Mouse (Mus musculus) heart, adult 2 months (tissue): ENCODE measurements around the gene Prickle1. TPM values are rescaled to one million over a fixed set of nuclear protein-coding genes. Genes with fewer than 3 reads are reported as not detected.

Experiments used
- DNase-seq, 2 experiments: peaks; one replicate each; pipeline ENCODE4 v3.0.0; 2021
- H3K27ac ChIP-seq: fragments of 200-600 bp; 2 replicates; pipeline ENCODE4 v1.8.1; 2022
- H3K27me3 ChIP-seq: fragments of 200-500 bp; 2 replicates; pipeline ENCODE4 v1.6.1; 2012; ENCODE audit warnings: mild to moderate bottlenecking, low read length, inconsistent platforms, mixed read lengths; ENCODE audit not compliant: control insufficient read depth, insufficient read depth
- H3K36me3 ChIP-seq: fragments of 200-500 bp; 2 replicates; pipeline ENCODE4 v1.6.1; 2012; ENCODE audit warnings: low read length, inconsistent platforms; ENCODE audit not compliant: control insufficient read depth, insufficient read depth
- H3K4me1 ChIP-seq: fragments of 200-500 bp; 2 replicates; pipeline ENCODE4 v1.6.1; 2011; ENCODE audit warnings: low read length; ENCODE audit not compliant: control insufficient read depth, insufficient read depth
- H3K4me3 ChIP-seq: fragments of 200-600 bp; 2 replicates; pipeline ENCODE4 v1.8.1; 2022
- H3K79me2 ChIP-seq: fragments of 200-500 bp; replicated peaks from 2 replicates; pipeline ENCODE4 v1.6.1; 2012; ENCODE audit warnings: mild to moderate bottlenecking, inconsistent platforms, low read length, moderate library complexity, mixed read lengths; ENCODE audit not compliant: control insufficient read depth, insufficient read depth
- H3K9ac ChIP-seq: fragments of 200-500 bp; 2 replicates; pipeline ENCODE4 v1.6.1; 2012; ENCODE audit warnings: low read depth, mild to moderate bottlenecking, control low read depth, inconsistent platforms, low read length, mixed read lengths
- CTCF ChIP-seq: fragments of 200-600 bp; IDR thresholded peaks from 2 replicates; pipeline ENCODE4 v1.8.1; 2022; ENCODE audit warnings: antibody characterized with exemption, mild to moderate bottlenecking, moderate library complexity
- EP300 ChIP-seq: fragments of 200-500 bp; IDR thresholded peaks from 2 replicates; pipeline ENCODE4 v1.6.1; 2011; ENCODE audit warnings: low read depth, low read length, control low read depth; ENCODE audit not compliant: insufficient read depth
- POLR2A ChIP-seq: fragments of 200-500 bp; IDR thresholded peaks from 2 replicates; pipeline ENCODE4 v1.6.1; 2011; ENCODE audit warnings: mild to moderate bottlenecking, low read depth, low read length, control low read depth; ENCODE audit not compliant: insufficient read depth
- WGBS: fragments of 180-500 bp; shearing (Covaris S2); methylation state at CpG from one replicate; pipeline ENCODE4 v1.1.7; 2018; 5-methylcytosine and 5-hydroxymethylcytosine counted together
- intact Hi-C: fragments of 180-260 bp; cut with DNase I; formaldehyde crosslinking; loops from one replicate; pipeline ENCODE4 v1.15.1; 2025
- polyA plus RNA-seq: library from polyadenylated mRNA; depleted of rRNA; stranded (reverse); fragments of >200 nt; gene quantifications from 2 replicates; pipeline ENCODE4 v1.2.3, GENCODE M21; 2012
- total RNA-seq, 2 experiments: library from RNA; stranded (reverse); gene quantifications; 2 replicates each; pipeline ENCODE4 v1.2.3; 2021

Gene Prickle1
- total and polyA plus RNA-seq, 3 experiments, result 8.6 to 18.6 (median 11.2) TPM

- TF ChIP-seq POLR2A (no peak), CTCF (peak; percentile 41)
- Histone ChIP-seq H3K9ac (peak overlapping the region; percentile 7; the same call in 1 of the 2 replicates), H3K27me3 (no peaks in the 10 kb centered on the region), H3K4me1 (peaks cover 8% of the 10 kb centered on the region), H3K79me2 (no peaks in the 10 kb centered on the region), H3K36me3 (peaks cover 2% of the 10 kb centered on the region; the same call in 1 of the 2 replicates), H3K4me3 (peak overlapping the region; percentile 36), H3K27ac (no peak overlapping the region)
- peak; percentile 37 to 42 for DNase-seq
- intact Hi-C loops, result loop anchor here (5.0 to 10.0 kb wide), 2 partner anchors 385 to 953 kb away; partner anchors contain the start of genes Irak4 and Pus7l
- WGBS, result 6% methylated on average over 12 of the region's 12 CpGs
Observed at GRCm38 (mm10) chr15:93591831-93592321, 3.8 kb downstream of the Prickle1 start.

- DNase-seq, result no peak
- Histone ChIP-seq H3K27me3 (no peaks in the 10 kb centered on the region), H3K9ac (no peak overlapping the region), H3K79me2 (no peaks in the 10 kb centered on the region), H3K27ac (no peak overlapping the region), H3K4me1 (peaks cover 7% of the 10 kb centered on the region), H3K36me3 (peaks cover 2% of the 10 kb centered on the region; the same call in 1 of the 2 replicates), H3K4me3 (peak overlapping the region; percentile 36)
- TF ChIP-seq CTCF (peak; percentile 43), EP300 (no peak)
- intact Hi-C loops, result loop anchor here (5.0 to 10.0 kb wide), 2 partner anchors 386 to 953 kb away; partner anchors contain the start of genes Irak4 and Pus7l
- 36% methylated on average over 7 of the region's 7 CpGs for WGBS
Observed at GRCm38 (mm10) chr15:93591371-93591770, 4.3 kb downstream of the Prickle1 start.

GRCm38 (mm10) chr15:93588401-93588800 lies 7.3 kb downstream of the Prickle1 start:
- DNase-seq, result no peak
- 51% methylated on average over 6 of the region's 6 CpGs for WGBS
- no peak for TF ChIP-seq EP300
- no peak for TF ChIP-seq POLR2A
- TF ChIP-seq CTCF, result no peak
- H3K9ac ChIP-seq, result no peak overlapping the region
- H3K27ac ChIP-seq, result no peak overlapping the region
- H3K27me3 ChIP-seq, result no peaks in the 10 kb centered on the region
- peaks cover 2% of the 10 kb centered on the region; the same call in 1 of the 2 replicates for H3K36me3 ChIP-seq
- H3K4me1 ChIP-seq, result peaks cover 7% of the 10 kb centered on the region
- no peak overlapping the region for H3K4me3 ChIP-seq
- intact Hi-C loops, result no loop called here
- H3K79me2 ChIP-seq, result 0 out of 2 replicates have a peak, but pooled peaks cover 1% of the 10 kb centered on the region

GRCm38 (mm10) chr15:93587660-93588059 lies 8.0 kb downstream of the Prickle1 start:
- H3K27me3 ChIP-seq, result no peaks in the 10 kb centered on the region
- peaks cover 2% of the 10 kb centered on the region; the same call in 1 of the 2 replicates for H3K36me3 ChIP-seq
- 84% methylated on average over 8 of the region's 8 CpGs for WGBS
- DNase-seq, result no peak
- H3K79me2 ChIP-seq, result 0 out of 2 replicates have a peak, but pooled peaks cover 1% of the 10 kb centered on the region
- TF ChIP-seq POLR2A (no peak), EP300 (no peak), CTCF (no peak)
- peaks cover 7% of the 10 kb centered on the region for H3K4me1 ChIP-seq
- intact Hi-C loops, result no loop called here
- H3K4me3 ChIP-seq, result no peak overlapping the region
- H3K27ac ChIP-seq, result no peak overlapping the region
- no peak overlapping the region for H3K9ac ChIP-seq

GRCm38 (mm10) chr15:93583051-93583450 lies 12.6 kb downstream of the Prickle1 start:
- Histone ChIP-seq H3K36me3 (no peaks in the 10 kb centered on the region), H3K9ac (no peak overlapping the region), H3K27ac (no peak overlapping the region), H3K4me3 (no peak overlapping the region), H3K27me3 (no peaks in the 10 kb centered on the region), H3K4me1 (no peaks in the 10 kb centered on the region), H3K79me2 (0 out of 2 replicates have a peak, but pooled peaks cover 1% of the 10 kb centered on the region)
- no peak for TF ChIP-seq CTCF
- TF ChIP-seq EP300, result no peak
- no peak for TF ChIP-seq POLR2A
- DNase-seq, result no peak
- 84% methylated on average over 11 of the region's 11 CpGs for WGBS
- intact Hi-C loops, result no loop called here

GRCm38 (mm10) chr15:93581736-93582135 lies 14.0 kb downstream of the Prickle1 start:
- H3K9ac ChIP-seq, result no peak overlapping the region
- H3K27me3 ChIP-seq, result no peaks in the 10 kb centered on the region
- H3K27ac ChIP-seq, result no peak overlapping the region
- no peaks in the 10 kb centered on the region for H3K36me3 ChIP-seq
- 0 out of 2 replicates have a peak, but pooled peaks cover 1% of the 10 kb centered on the region for H3K79me2 ChIP-seq
- WGBS, result 91% methylated on average over 8 of the region's 8 CpGs
- DNase-seq, result no peak
- TF ChIP-seq POLR2A (no peak), CTCF (no peak), EP300 (no peak)
- intact Hi-C loops, result no loop called here
- no peak overlapping the region for H3K4me3 ChIP-seq
- H3K4me1 ChIP-seq, result no peaks in the 10 kb centered on the region
